ENCODE assay signal across 34 mouse cellular contexts in genomic region chr8:114612091-114612490, GRCm38 (mm10).
DNase-seq lines count a peak whose midpoint lies in the region; ATAC-seq and TF ChIP-seq lines count a peak whose summit lies in the region.
"Had no signal": no experiment of that assay in that cellular context is flagged by ENCODE, and none has a peak within 500 bp of the region (broad histone marks: within the 10 kb centered on the region; RNA-seq: fewer than 3 reads in every experiment).

No protein-coding gene starts in this region.

- no peak for TF ChIP-seq EP300 in lung, postnatal 0 days (IDR thresholded peaks at IDR 0.05)

- no peaks in the 10 kb centered on the region for H3K9me3 ChIP-seq in heart, embryonic 12.5 days (replicated peaks)
- H3K9me3 ChIP-seq in lung, postnatal 0 days (ENCODE audit: low read length) = no peaks in the 10 kb centered on the region
- H3K9me3 ChIP-seq: embryonic facial prominence, embryonic 10.5 days; embryonic facial prominence, embryonic 13.5 days; heart, embryonic 10.5 days; heart, embryonic 15.5 days; hindbrain, embryonic 10.5 days; hindbrain, embryonic 13.5 days; intestine, embryonic 15.5 days had no signal

- no peak for TF ChIP-seq CTCF in lung, postnatal 0 days (IDR thresholded peaks at IDR 0.05)

- WGBS in heart, embryonic 12.5 days = 84% methylated on average over 3 of the region's 3 CpGs
- WGBS in lung, postnatal 0 days = 48% methylated on average over 3 of the region's 3 CpGs

- no peak overlapping the region for H3K4me2 ChIP-seq in heart, embryonic 12.5 days
- no peak overlapping the region for H3K4me2 ChIP-seq in lung, postnatal 0 days (replicated peaks; ENCODE audit: low read depth, low read length)
- H3K4me2 ChIP-seq: embryonic facial prominence, embryonic 13.5 days; heart, embryonic 15.5 days; hindbrain, embryonic 13.5 days; intestine, embryonic 15.5 days had no signal

- ATAC-seq in heart, embryonic 12.5 days (ENCODE audit: insufficient number of reproducible peaks, low FRiP score) = no peak
- ATAC-seq in lung, postnatal 0 days = no peak
- ATAC-seq: activated CD4-positive, CD25-positive, alpha-beta regulatory T cell, adult 4 months; CD4-positive, CD25-positive, alpha-beta regulatory T cell, adult 4 months; forebrain, embryonic 14.5 days; forebrain, postnatal 0 days; hindbrain, embryonic 16.5 days; intestine, embryonic 15.5 days had no signal

- no peaks in the 10 kb centered on the region for H3K36me3 ChIP-seq in heart, embryonic 12.5 days
- no peaks in the 10 kb centered on the region for H3K36me3 ChIP-seq in lung, postnatal 0 days (ENCODE audit: insufficient read depth, low read length)
- H3K36me3 ChIP-seq: embryonic facial prominence, embryonic 10.5 days; embryonic facial prominence, embryonic 13.5 days; heart, embryonic 10.5 days; heart, embryonic 15.5 days; hindbrain, embryonic 10.5 days; hindbrain, embryonic 13.5 days; intestine, embryonic 15.5 days had no signal

- DNase-seq in heart, adult 8-10 months (ENCODE audit: low spot score) = peak; percentile 21
- DNase-seq in lung, postnatal 0 days (ENCODE audit: low spot score) = peak; percentile 73
- no peak for DNase-seq in lung, postnatal 10 days
- DNase-seq in NIH3T3 (ENCODE audit: low read depth) = peak; percentile 40
- DNase-seq in B cell, adult 2 months = no peak
- DNase-seq in frontal cortex, postnatal 25 days (ENCODE audit: low spot score in 2 of 2) = no peak
- DNase-seq: adrenal gland, postnatal 10 days; adrenal gland, postnatal 36 days; cerebellum, adult 11 months; cerebellum, adult 2 months; cerebellum, postnatal 10 days; cerebellum, postnatal 36 days; embryo, embryonic 11 days; forebrain, postnatal 0 days; gastrocnemius, postnatal 10 days; gastrocnemius, postnatal 36 days; heart, adult 11 months; heart, postnatal 10 days; heart, postnatal 36 days; kidney, adult 11 months; kidney, adult 9 months had no signal

- H3K27me3 ChIP-seq in heart, embryonic 12.5 days (replicated peaks) = peaks cover 4% of the 10 kb centered on the region; the same call in 1 of the 2 replicates
- no peaks in the 10 kb centered on the region for H3K27me3 ChIP-seq in lung, postnatal 0 days (replicated peaks; ENCODE audit: insufficient read depth, low read length)
- H3K27me3 ChIP-seq: heart, embryonic 15.5 days; hindbrain, embryonic 13.5 days; intestine, embryonic 15.5 days had no signal

- H3K4me1 ChIP-seq in heart, embryonic 12.5 days (replicated peaks) = no peaks in the 10 kb centered on the region; the same call in none of the 2 replicates
- no peaks in the 10 kb centered on the region; the same call in 1 of the 2 replicates for H3K4me1 ChIP-seq in lung, postnatal 0 days (ENCODE audit: insufficient read depth, low read depth, low read length)
- H3K4me1 ChIP-seq: heart, embryonic 15.5 days; hindbrain, embryonic 13.5 days had no signal

- H3K9ac ChIP-seq in heart, embryonic 12.5 days = no peak overlapping the region
- H3K9ac ChIP-seq in lung, postnatal 0 days (replicated peaks; ENCODE audit: low read depth) = no peak overlapping the region
- H3K9ac ChIP-seq: embryonic facial prominence, embryonic 13.5 days; forebrain, postnatal 0 days; heart, embryonic 15.5 days; hindbrain, embryonic 13.5 days; intestine, embryonic 15.5 days had no signal

- no peak overlapping the region for H3K27ac ChIP-seq in heart, embryonic 12.5 days (ENCODE audit: poor library complexity, severe bottlenecking)
- H3K27ac ChIP-seq in lung, postnatal 0 days (ENCODE audit: low read length) = no peak overlapping the region; the same call in 1 of the 2 replicates
- H3K27ac ChIP-seq: embryonic facial prominence, embryonic 10.5 days; embryonic facial prominence, embryonic 13.5 days; heart, embryonic 10.5 days; heart, embryonic 15.5 days; hindbrain, embryonic 10.5 days; hindbrain, embryonic 13.5 days; intestine, embryonic 15.5 days had no signal

- H3K4me3 ChIP-seq in heart, embryonic 12.5 days = no peak overlapping the region
- H3K4me3 ChIP-seq in lung, postnatal 0 days (ENCODE audit: low read depth, low read length) = no peak overlapping the region
- H3K4me3 ChIP-seq: embryonic facial prominence, embryonic 10.5 days; embryonic facial prominence, embryonic 13.5 days; erythroblast, embryonic 14.5 days; heart, embryonic 10.5 days; heart, embryonic 15.5 days; hindbrain, embryonic 10.5 days; hindbrain, embryonic 13.5 days; intestine, embryonic 15.5 days had no signal

Comparison
In these comparisons a context has a peak if more than half of its experiments do, and no peak if none do; other contexts are left out.
1. DNase-seq: peak in heart, adult 8-10 months (single experiment), lung, postnatal 0 days (single experiment) and NIH3T3 (single experiment); none in lung, postnatal 10 days (single experiment), B cell, adult 2 months (0 of 2) and frontal cortex, postnatal 25 days (0 of 2).